Mouse (Mus musculus) E14TG2a.4 (cell line): ENCODE measurements around the gene Lhx2.

ENCODE experiments used
- H3K27me3 ChIP-seq: 2 replicates; pipeline ENCODE4 v1.6.1; 2014; ENCODE audit warnings: low read length, control low read depth; ENCODE audit not compliant: insufficient read depth
- H3K36me3 ChIP-seq: 2 replicates; pipeline ENCODE4 v1.6.1; 2014; ENCODE audit warnings: low read length, control low read depth; ENCODE audit not compliant: insufficient read depth
- H3K4me1 ChIP-seq: replicated peaks from 2 replicates; pipeline ENCODE4 v1.6.1; 2014; ENCODE audit warnings: low read depth, low read length, control low read depth
- H3K4me3 ChIP-seq: replicated peaks from 2 replicates; pipeline ENCODE4 v1.5.1; 2014; ENCODE audit warnings: mild to moderate bottlenecking, low read length
- H3K9me3 ChIP-seq: 2 replicates; pipeline ENCODE4 v1.6.1; 2014; ENCODE audit warnings: low read length, control low read depth
- CTCF ChIP-seq: conservative IDR thresholded peaks from 2 replicates; pipeline ENCODE4 v1.5.1; 2014; ENCODE audit warnings: low read length
- NANOG ChIP-seq: IDR thresholded peaks from 2 replicates; pipeline ENCODE4 v1.6.1; 2014; ENCODE audit warnings: borderline replicate concordance, low read length, mixed read lengths
- POU5F1 ChIP-seq: IDR thresholded peaks from 2 replicates; pipeline ENCODE4 v1.6.1; 2014; ENCODE audit warnings: low read length, borderline replicate concordance

Lhx2 gene

GRCm38 (mm10) chr2:38403231-38403630, 64.2 kb downstream of the Lhx2 start:
- peaks cover 25% of the 10 kb centered on the region for H3K27me3 ChIP-seq
- H3K9me3 ChIP-seq, result peaks cover 18% of the 10 kb centered on the region
- TF ChIP-seq NANOG (no peak), CTCF (no peak), POU5F1 (no peak)
- H3K4me3 ChIP-seq, result peak overlapping the region; percentile 65
- H3K36me3 ChIP-seq, result no peaks in the 10 kb centered on the region
- H3K4me1 ChIP-seq, result peaks cover 17% of the 10 kb centered on the region

GRCm38 (mm10) chr2:38404007-38404596, 65.0 kb downstream of the Lhx2 start:
- TF ChIP-seq NANOG, result no peak
- no peak for TF ChIP-seq POU5F1
- TF ChIP-seq CTCF, result no peak

GRCm38 (mm10) chr2:38405356-38405755, 66.3 kb downstream of the Lhx2 start:
- Histone ChIP-seq H3K36me3 (no peaks in the 10 kb centered on the region), H3K27me3 (peaks cover 25% of the 10 kb centered on the region), H3K4me1 (peaks cover 18% of the 10 kb centered on the region; the same call in 1 of the 2 replicates), H3K4me3 (no peak overlapping the region), H3K9me3 (peaks cover 18% of the 10 kb centered on the region)
- TF ChIP-seq CTCF, result no peak
- no peak for TF ChIP-seq NANOG
- TF ChIP-seq POU5F1, result no peak

More at GRCm38 (mm10) chr2:38404007-38404596, 65.0 kb downstream of the Lhx2 start:
- H3K9me3 ChIP-seq, result peaks cover 18% of the 10 kb centered on the region
- H3K4me1 ChIP-seq, result peaks cover 14% of the 10 kb centered on the region
- H3K27me3 ChIP-seq, result peaks cover 25% of the 10 kb centered on the region
- H3K36me3 ChIP-seq, result no peaks in the 10 kb centered on the region
- H3K4me3 ChIP-seq, result no peak overlapping the region

- peaks cover 31% of the 10 kb centered on the region for H3K27me3 ChIP-seq
- TF ChIP-seq POU5F1 (no peak), NANOG (no peak), CTCF (no peak)
- no peak overlapping the region for H3K4me3 ChIP-seq
- no peaks in the 10 kb centered on the region for H3K36me3 ChIP-seq
- H3K9me3 ChIP-seq, result peaks cover 18% of the 10 kb centered on the region
- peaks cover 10% of the 10 kb centered on the region; the same call in 1 of the 2 replicates for H3K4me1 ChIP-seq
Observed at GRCm38 (mm10) chr2:38409309-38409708, 70.2 kb downstream of the Lhx2 start.

- peaks cover 9% of the 10 kb centered on the region; the same call in 1 of the 2 replicates for H3K4me1 ChIP-seq
- no peak overlapping the region for H3K4me3 ChIP-seq
- peaks cover 18% of the 10 kb centered on the region for H3K9me3 ChIP-seq
- H3K36me3 ChIP-seq, result no peaks in the 10 kb centered on the region
- no peak for TF ChIP-seq NANOG
- no peak for TF ChIP-seq CTCF
- TF ChIP-seq POU5F1, result no peak
- peaks cover 36% of the 10 kb centered on the region for H3K27me3 ChIP-seq
Observed at GRCm38 (mm10) chr2:38410227-38410626, 71.1 kb downstream of the Lhx2 start.

- Histone ChIP-seq H3K36me3 (no peaks in the 10 kb centered on the region), H3K4me1 (peaks cover 9% of the 10 kb centered on the region; the same call in 1 of the 2 replicates), H3K4me3 (no peak overlapping the region), H3K27me3 (peaks cover 41% of the 10 kb centered on the region), H3K9me3 (no peaks in the 10 kb centered on the region)
- TF ChIP-seq POU5F1 (no peak), NANOG (no peak), CTCF (no peak)
Observed at GRCm38 (mm10) chr2:38412599-38413177, 73.6 kb downstream of the Lhx2 start.

GRCm38 (mm10) chr2:38417970-38418369, 78.9 kb downstream of the Lhx2 start:
- no peak for TF ChIP-seq POU5F1
- TF ChIP-seq CTCF, result no peak
- TF ChIP-seq NANOG, result no peak
- Histone ChIP-seq H3K4me3 (no peak overlapping the region), H3K4me1 (peaks cover 10% of the 10 kb centered on the region), H3K36me3 (no peaks in the 10 kb centered on the region), H3K9me3 (no peaks in the 10 kb centered on the region), H3K27me3 (peaks cover 47% of the 10 kb centered on the region)
